Mouse (Mus musculus) erythroblast, embryonic 14.5 days (primary cell): ENCODE results near the gene Fam110a. TPM values are rescaled to one million over a fixed set of nuclear protein-coding genes. Genes with fewer than 3 reads are reported as not detected.

Source experiments
- H3K27me3 ChIP-seq: 2 replicates; pipeline ENCODE4 v1.6.1; 2012; ENCODE audit warnings: inconsistent platforms; ENCODE audit not compliant: control insufficient read depth
- H3K36me3 ChIP-seq: 2 replicates; pipeline ENCODE4 v1.6.1; 2012; ENCODE audit warnings: mild to moderate bottlenecking, inconsistent platforms; ENCODE audit not compliant: control insufficient read depth
- H3K4me1 ChIP-seq: 2 replicates; pipeline ENCODE4 v1.6.1; 2012; ENCODE audit warnings: inconsistent platforms; ENCODE audit not compliant: control insufficient read depth
- H3K4me3 ChIP-seq: replicated peaks from 2 replicates; pipeline ENCODE3; 2012; ENCODE audit warnings: moderate library complexity, mild to moderate bottlenecking, inconsistent platforms
- H3K9me3 ChIP-seq: 2 replicates; pipeline ENCODE4 v1.6.1; 2012; ENCODE audit warnings: low read length, inconsistent platforms, mixed read lengths; ENCODE audit not compliant: control insufficient read depth
- GATA1 ChIP-seq: IDR thresholded peaks from 2 replicates; pipeline ENCODE4 v1.6.1; 2012; ENCODE audit warnings: low read length, inconsistent platforms, mixed read lengths
- TAL1 ChIP-seq: IDR thresholded peaks from 3 replicates; pipeline ENCODE4 v1.6.1; 2012; ENCODE audit warnings: low read length, inconsistent platforms, mixed read lengths
- polyA plus RNA-seq: library from polyadenylated mRNA; stranded (reverse); fragments of >175 nt; gene quantifications from 2 replicates; pipeline ENCODE4 v1.2.3, GENCODE M21; 2012

Fam110a gene
- polyA plus RNA-seq, 1 experiment: 4.7 TPM

DNA sequence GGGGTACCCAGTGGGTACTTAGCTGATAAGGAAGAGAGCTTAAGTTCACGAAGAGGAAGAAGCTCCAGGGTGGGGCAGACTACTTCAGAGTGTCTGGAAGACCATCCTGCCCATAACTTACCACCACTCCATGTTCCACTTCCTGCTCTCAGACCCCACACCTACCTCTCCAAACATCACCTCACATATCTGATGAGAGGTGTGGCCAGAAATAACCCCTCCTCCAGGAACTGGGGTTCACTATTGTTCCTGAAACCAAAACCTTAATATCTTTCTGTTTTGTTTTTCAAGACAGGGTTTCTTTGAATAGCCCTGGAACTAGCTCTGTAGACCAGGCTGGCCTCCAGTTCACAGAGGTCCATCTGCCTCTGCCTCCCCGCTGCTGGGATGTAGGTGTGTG, 12.2 kb downstream of the Fam110a start:
- peaks cover 14% of the 10 kb centered on the region for H3K4me1 ChIP-seq
- peaks cover 28% of the 10 kb centered on the region for H3K36me3 ChIP-seq
- no peaks in the 10 kb centered on the region for H3K9me3 ChIP-seq

DNA sequence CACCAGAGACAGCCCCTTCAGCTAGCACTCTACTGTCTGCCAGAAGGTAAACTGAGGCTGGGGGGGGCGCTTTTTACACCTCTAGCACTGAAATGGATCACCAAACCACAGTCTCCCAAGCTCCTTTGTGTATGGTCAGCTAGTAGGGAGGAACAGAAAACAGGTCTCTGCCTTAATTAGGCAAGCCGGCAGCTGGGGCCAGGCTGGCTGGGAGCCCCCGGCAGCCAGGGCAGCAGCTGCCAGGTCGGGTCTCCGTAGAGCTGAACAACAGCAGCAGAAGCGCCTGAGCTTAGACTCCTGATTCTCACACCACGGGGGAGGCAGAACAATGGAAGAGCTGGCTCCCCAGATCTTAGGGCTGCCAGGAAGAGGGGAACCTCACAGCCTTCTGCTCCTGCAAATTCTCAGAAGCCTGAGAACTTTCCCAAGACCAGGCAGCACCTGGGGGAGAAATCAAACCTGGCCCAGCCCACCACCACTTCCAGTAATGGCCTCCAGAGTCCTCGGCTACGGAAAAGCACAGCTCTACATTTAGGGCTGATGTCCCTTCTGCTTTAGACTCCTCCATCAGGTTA, 12.8 kb downstream of the Fam110a start:
- peaks cover 14% of the 10 kb centered on the region for H3K4me1 ChIP-seq
- TF ChIP-seq GATA1: no peak
- TF ChIP-seq TAL1: no peak

More for the DNA sequence above, 12.2 kb downstream of the Fam110a start:
- TF ChIP-seq TAL1 (no peak), GATA1 (no peak)
- Histone ChIP-seq H3K4me3 (no peak overlapping the region), H3K27me3 (peaks cover 17% of the 10 kb centered on the region)

DNA sequence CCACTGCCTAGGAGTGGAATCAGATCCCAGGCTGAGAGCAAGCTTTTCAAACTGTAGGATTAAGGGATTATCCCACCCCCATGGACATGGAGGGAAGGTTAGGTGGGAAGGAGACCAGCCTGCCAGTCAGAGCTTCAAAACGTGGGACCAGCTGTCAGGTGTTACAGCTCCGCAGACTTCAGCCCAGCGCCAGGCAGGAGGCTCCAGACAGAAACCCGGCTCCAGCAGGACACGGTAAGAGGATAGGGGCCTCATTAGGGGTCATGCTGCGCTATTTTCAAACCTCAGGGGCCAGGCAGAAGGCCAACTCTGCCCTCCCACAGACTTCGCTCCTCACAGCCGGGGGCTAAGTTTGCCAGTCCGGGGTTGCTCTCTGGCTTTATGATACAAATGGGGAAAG, 16.0 kb downstream of the Fam110a start:
- Histone ChIP-seq H3K36me3 (peaks cover 10% of the 10 kb centered on the region), H3K27me3 (no peaks in the 10 kb centered on the region), H3K9me3 (no peaks in the 10 kb centered on the region), H3K4me3 (no peak overlapping the region), H3K4me1 (no peaks in the 10 kb centered on the region; the same call in 1 of the 2 replicates)
- TF ChIP-seq TAL1: no peak
- TF ChIP-seq GATA1: no peak

More for the DNA sequence above, 12.8 kb downstream of the Fam110a start:
- Histone ChIP-seq H3K27me3 (peaks cover 11% of the 10 kb centered on the region), H3K9me3 (no peaks in the 10 kb centered on the region), H3K4me3 (no peak overlapping the region), H3K36me3 (peaks cover 28% of the 10 kb centered on the region)

DNA sequence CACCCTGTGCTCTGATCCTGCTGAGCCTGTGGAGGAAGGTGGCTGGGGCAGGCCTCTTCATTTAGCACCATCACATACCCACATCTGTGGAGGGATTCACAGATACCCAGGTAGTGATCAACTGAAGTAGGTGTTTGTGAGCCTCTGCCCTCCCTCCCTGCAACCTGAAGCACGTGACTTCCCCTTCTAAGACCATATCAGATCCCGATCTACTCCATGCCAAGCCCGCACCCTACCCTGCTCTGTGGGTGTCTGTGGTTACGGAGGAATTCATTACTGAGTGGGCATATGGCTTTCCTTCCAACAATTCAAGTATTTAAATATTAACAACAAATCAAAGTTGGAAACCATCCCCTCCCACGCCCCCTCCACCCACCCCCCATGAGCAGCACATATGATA, 16.7 kb downstream of the Fam110a start:
- TF ChIP-seq TAL1 (no peak), GATA1 (no peak)
- H3K4me3 ChIP-seq: no peak overlapping the region

DNA sequence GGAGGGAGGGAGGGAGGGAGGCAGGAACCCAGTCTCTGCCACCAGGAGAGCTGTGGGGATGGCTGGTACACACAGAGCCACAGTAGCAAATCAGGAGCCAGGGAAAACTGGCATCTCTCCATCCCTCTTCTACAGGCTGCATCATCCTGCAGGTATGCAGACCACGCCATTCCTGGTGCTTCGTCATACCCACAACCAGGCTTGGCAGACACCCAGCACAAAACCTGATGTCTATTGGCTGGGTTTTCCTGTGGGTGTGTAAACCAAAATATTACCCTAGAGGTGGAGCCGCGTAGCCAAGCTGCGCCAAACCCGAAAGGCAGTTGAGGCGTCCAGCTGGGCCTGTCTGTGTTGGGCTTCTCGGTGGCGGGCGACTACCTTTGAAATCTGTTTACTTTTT, 17.5 kb downstream of the Fam110a start:
- no peaks in the 10 kb centered on the region; the same call in 1 of the 2 replicates for H3K36me3 ChIP-seq
- H3K27me3 ChIP-seq: no peaks in the 10 kb centered on the region
- no peak for TF ChIP-seq TAL1
- no peak for TF ChIP-seq GATA1

More for the DNA sequence above, 16.7 kb downstream of the Fam110a start:
- no peaks in the 10 kb centered on the region for H3K4me1 ChIP-seq
- peaks cover 4% of the 10 kb centered on the region for H3K36me3 ChIP-seq
- H3K27me3 ChIP-seq: no peaks in the 10 kb centered on the region
- H3K9me3 ChIP-seq: no peaks in the 10 kb centered on the region

DNA sequence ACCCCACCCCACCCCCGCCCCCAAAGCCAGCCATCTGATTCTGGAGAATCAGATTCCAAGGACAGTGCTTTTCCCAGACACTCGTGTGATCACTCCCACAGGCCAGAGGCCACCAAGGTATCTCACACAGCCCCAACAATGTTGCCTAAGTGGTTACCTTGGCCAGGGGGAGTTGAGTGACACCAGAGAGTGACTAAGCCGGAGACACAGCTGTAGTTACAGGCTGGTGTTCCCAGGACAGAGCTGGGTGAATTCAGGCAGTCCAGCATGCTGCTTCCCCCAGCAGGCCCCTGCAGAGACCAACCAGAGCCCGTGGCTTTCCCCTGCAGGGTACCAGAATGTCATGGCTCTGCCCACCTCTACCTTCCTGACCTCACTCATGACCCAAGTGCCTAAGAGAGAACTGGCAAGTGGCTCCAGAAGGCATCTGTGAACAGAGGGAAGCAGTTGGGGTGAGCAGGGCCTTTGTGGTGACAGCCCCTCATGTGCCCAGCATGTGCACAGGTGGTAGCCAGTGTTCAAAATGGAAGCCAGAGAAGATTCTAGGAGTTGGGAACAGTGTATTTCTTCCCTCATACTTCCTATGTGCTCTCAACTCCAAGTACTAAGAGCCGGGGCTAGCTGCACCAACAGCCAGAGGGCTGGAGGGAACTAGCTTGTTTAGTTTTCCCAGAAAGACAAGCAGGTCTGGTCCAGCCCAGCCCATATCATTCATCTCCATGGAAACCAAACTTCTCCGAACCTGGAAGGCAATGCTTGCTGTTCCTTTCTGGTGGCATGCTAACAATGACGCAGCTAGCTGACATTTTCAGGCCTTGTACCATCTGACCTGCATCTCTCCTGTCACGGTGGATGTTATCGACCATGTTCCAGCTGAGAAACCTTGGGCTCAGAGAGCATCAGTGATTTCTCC, 18.5 kb downstream of the Fam110a start:
- Histone ChIP-seq H3K36me3 (no peaks in the 10 kb centered on the region), H3K4me3 (no peak overlapping the region), H3K27me3 (no peaks in the 10 kb centered on the region), H3K4me1 (no peaks in the 10 kb centered on the region), H3K9me3 (no peaks in the 10 kb centered on the region)
- no peak for TF ChIP-seq TAL1
- no peak for TF ChIP-seq GATA1

More for the DNA sequence above, 17.5 kb downstream of the Fam110a start:
- H3K4me3 ChIP-seq: no peak overlapping the region
- H3K9me3 ChIP-seq: no peaks in the 10 kb centered on the region
- H3K4me1 ChIP-seq: no peaks in the 10 kb centered on the region

DNA sequence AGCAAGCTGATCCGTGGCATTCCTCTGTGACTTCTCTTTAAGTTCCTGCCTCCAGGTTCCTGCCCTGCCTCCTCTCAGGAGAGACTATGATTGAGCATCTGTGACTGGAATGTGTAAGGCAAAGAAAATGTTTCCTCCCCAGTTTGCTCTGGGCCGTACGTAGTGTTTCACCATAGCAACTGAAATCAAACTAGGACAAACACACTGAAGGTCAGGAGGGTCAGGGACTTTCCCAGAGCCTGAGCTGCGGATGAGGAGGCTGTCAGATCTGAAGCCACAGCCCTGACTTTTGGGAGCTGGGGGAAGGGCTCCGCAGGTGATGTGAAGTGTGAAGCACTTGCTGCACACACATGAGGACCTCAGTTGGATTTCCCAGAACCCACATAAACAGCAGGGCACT, 20.7 kb downstream of the Fam110a start:
- H3K4me3 ChIP-seq: no peak overlapping the region
- TF ChIP-seq TAL1 (no peak), GATA1 (no peak)
- H3K4me1 ChIP-seq: no peaks in the 10 kb centered on the region
- no peaks in the 10 kb centered on the region for H3K27me3 ChIP-seq
- no peaks in the 10 kb centered on the region for H3K36me3 ChIP-seq
- H3K9me3 ChIP-seq: no peaks in the 10 kb centered on the region

DNA sequence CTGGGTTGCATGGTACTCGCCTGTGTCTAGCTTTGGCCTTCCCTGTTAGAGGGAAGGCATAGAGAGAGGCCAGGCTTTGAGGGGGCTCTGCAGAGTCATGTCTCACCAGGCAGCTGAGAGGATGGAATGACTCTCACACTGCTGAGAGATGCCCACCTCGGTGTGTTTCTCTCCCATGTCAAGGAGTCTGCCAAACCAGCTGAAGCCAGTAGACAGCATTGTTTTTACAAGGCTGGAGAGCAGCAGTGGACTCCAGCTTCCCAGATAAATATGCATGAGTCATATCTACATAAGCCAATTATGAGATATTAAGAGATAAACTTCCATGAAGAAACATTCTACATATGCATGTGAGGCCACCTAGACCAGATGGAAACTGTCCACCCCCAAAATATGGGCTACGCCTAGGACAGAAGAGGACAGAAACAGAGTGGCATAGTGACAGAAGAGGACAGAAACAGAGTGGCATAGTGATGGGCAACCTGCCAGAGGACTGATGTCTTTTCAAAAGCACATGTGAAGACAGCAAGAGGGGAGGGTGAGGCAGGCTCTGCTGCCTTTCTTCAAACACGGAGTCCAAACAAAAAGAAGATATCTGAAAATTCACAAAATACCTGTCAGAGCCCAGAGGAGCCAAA, 23.4 kb downstream of the Fam110a start:
- Histone ChIP-seq H3K4me1 (no peaks in the 10 kb centered on the region), H3K27me3 (no peaks in the 10 kb centered on the region), H3K4me3 (no peak overlapping the region), H3K9me3 (no peaks in the 10 kb centered on the region), H3K36me3 (no peaks in the 10 kb centered on the region)
- TF ChIP-seq TAL1: no peak
- TF ChIP-seq GATA1: no peak

DNA sequence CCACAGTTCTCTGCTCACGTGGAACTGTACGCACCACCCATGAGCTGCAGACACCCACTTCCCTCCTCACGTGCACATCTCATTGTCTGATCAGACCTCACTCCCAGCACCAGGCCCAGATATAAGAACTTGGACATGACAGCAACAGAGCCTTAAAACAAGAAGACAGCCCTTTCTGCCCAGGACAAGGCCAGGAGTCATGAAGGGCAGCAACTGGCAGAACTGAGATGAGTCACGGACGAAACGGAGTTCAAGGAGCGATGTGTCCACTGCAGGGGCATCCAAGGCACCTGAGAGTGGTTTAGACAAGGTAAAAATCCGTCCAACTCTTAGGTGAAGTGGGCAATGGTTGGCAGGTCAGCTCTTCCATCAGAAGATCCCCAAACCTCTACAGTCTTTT, 26.4 kb downstream of the Fam110a start:
- no peaks in the 10 kb centered on the region for H3K4me1 ChIP-seq

More for the DNA sequence above, 26.4 kb downstream of the Fam110a start:
- no peaks in the 10 kb centered on the region for H3K36me3 ChIP-seq
- H3K27me3 ChIP-seq: no peaks in the 10 kb centered on the region
- no peak overlapping the region for H3K4me3 ChIP-seq
- H3K9me3 ChIP-seq: no peaks in the 10 kb centered on the region
- no peak for TF ChIP-seq TAL1
- no peak for TF ChIP-seq GATA1
